Mouse (Mus musculus): ENCODE results near the gene Ina.

The Ina gene

GRCm38 (mm10) chr19:47053471-47053870 lies 39.0 kb downstream of the Ina start:
- no peak for DNase-seq (ENCODE audit: low read depth, low spot score)

GRCm38 (mm10) chr19:47057684-47058083 lies 43.2 kb downstream of the Ina start:
- no peak for DNase-seq (ENCODE audit: low read depth, low spot score)

- DNase-seq (ENCODE audit: low read depth, low spot score): no peak
Observed at GRCm38 (mm10) chr19:47065860-47066259, 51.4 kb downstream of the Ina start.

GRCm38 (mm10) chr19:47067096-47067882 lies 52.8 kb downstream of the Ina start, which contains the start of gene Taf5:
TSS of gene Taf5 (plus strand) at chr19:47067746.
- DNase-seq (ENCODE audit: low read depth, low spot score): peak; percentile 95

GRCm38 (mm10) chr19:47067924-47068611 lies 53.6 kb downstream of the Ina start:
- peak; percentile 67 for DNase-seq (ENCODE audit: low read depth, low spot score)
